Mouse (Mus musculus): ENCODE measurements at regions not wholly inside any gene's neighbourhood (a gene's known extent, or its start where the extent isn't known, plus 50 kb on each side); places are given as distances from the start of the nearest gene placed in this dataset.

DNA sequence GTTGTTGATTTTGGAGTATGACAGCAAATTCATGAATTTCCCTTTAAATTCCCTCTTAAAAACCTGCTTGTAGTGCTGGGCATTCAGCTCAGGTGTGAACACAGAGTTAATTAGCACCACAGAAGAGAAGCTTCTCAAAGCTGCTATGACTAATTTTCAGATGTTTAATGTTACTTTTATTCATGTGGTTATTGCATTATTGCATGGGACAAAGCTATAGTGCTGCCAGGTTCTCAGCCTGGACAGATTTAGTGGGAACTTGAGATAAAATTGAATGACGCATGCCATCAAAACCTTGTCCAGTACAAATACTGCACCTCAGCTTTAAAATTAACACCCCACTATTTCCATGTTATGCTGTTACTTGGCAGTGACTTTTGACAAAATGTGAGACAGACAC, 480.4 kb upstream of the Epha5 start:
- dilution Hi-C loops (cut with MboI; ENCODE audit: extremely low pct_ligation_motif_present, extremely low pct_unique_long_range_greater_than_20kb, low sequenced_read_pairs): no loop called here
- H3K36me3 ChIP-seq (replicated peaks in 1 of 2; ENCODE audit: control insufficient read depth in 1 of 2, insufficient read depth in 1 of 2, low read length in 1 of 2): no peaks in the 10 kb centered on the region
- in situ Hi-C loops (cut with MboI; ENCODE audit: low pct_ligation_motif_present, low pct_unique_long_range_greater_than_20kb, low sequenced_read_pairs): no loop called here

GRCm38 (mm10) chr5:84853622-84854021, 436.4 kb upstream of the Epha5 start:
- no peaks in the 10 kb centered on the region for H3K27me3 ChIP-seq (replicated peaks)
- no peaks in the 10 kb centered on the region for H3K4me1 ChIP-seq (ENCODE audit: control insufficient read depth in 1 of 2, insufficient read depth in 2 of 2)
- peaks cover 24% of the 10 kb centered on the region for H3K9me3 ChIP-seq (replicated peaks; ENCODE audit: low read length)
- no peak overlapping the region for H3K27ac ChIP-seq (ENCODE audit: insufficient read depth, low read depth)
- no peaks in the 10 kb centered on the region for H3K79me2 ChIP-seq (replicated peaks; ENCODE audit: control insufficient read depth, extremely low read depth, insufficient read depth, poor library complexity, severe bottlenecking)
- no peaks in the 10 kb centered on the region for H3K36me3 ChIP-seq (replicated peaks in 1 of 2; ENCODE audit: control insufficient read depth in 1 of 2, insufficient read depth in 1 of 2, low read length in 1 of 2)
- no peak for TF ChIP-seq ETS1 (conservative IDR thresholded peaks at IDR 0.05; ENCODE audit: low read depth, low read length)
- no peak for TF ChIP-seq JUND (conservative IDR thresholded peaks at IDR 0.05; ENCODE audit: low read depth, low read length)
- TF ChIP-seq RAD21 (IDR thresholded peaks at IDR 0.05; ENCODE audit: low read depth, low read length): no peak
- TF ChIP-seq CHD2 (IDR thresholded peaks at IDR 0.05; ENCODE audit: low read length): no peak
- TF ChIP-seq EP300 (IDR thresholded peaks at IDR 0.05; ENCODE audit: low read length): no peak
- TF ChIP-seq ZNF384 (IDR thresholded peaks at IDR 0.05; ENCODE audit: low read depth, low read length): no peak
- TF ChIP-seq KAT2A (IDR thresholded peaks at IDR 0.05; ENCODE audit: insufficient replicate concordance, low read length): no peak
- TF ChIP-seq PAX5 (IDR thresholded peaks at IDR 0.05; ENCODE audit: low read length): no peak
- no peak for TF ChIP-seq USF1 (IDR thresholded peaks at IDR 0.05; ENCODE audit: low read depth, low read length)
- TF ChIP-seq POLR2AphosphoS2 (IDR thresholded peaks at IDR 0.05; ENCODE audit: low read depth, low read length): no peak
- no peak for TF ChIP-seq TBP (conservative IDR thresholded peaks at IDR 0.05; ENCODE audit: low read depth, low read length)
- no peak for TF ChIP-seq NELFE (IDR thresholded peaks at IDR 0.05; ENCODE audit: low read depth, low read length)
- TF ChIP-seq MAZ (IDR thresholded peaks at IDR 0.05; ENCODE audit: low read depth, low read length): no peak
- DNase-seq (ENCODE audit: extremely low read depth): no peak
- H3K9ac ChIP-seq (ENCODE audit: insufficient read depth, low read depth): no peak overlapping the region
- H3K4me3 ChIP-seq (replicated peaks in 1 of 3; ENCODE audit: low read depth in 2 of 3, low read length in 2 of 3, poor library complexity in 1 of 3): no peak overlapping the region
- in situ Hi-C loops (cut with MboI; ENCODE audit: low pct_ligation_motif_present, low pct_unique_long_range_greater_than_20kb, low sequenced_read_pairs) (no loop called here), dilution Hi-C loops (cut with MboI; ENCODE audit: extremely low pct_ligation_motif_present, extremely low pct_unique_long_range_greater_than_20kb, low sequenced_read_pairs) (no loop called here)
- no peak overlapping the region for H3K4me2 ChIP-seq (ENCODE audit: insufficient read depth, low read depth, poor library complexity, severe bottlenecking)

More for the DNA sequence above, 480.4 kb upstream of the Epha5 start:
- TF ChIP-seq JUND (conservative IDR thresholded peaks at IDR 0.05; ENCODE audit: low read depth, low read length) (no peak), POLR2AphosphoS2 (IDR thresholded peaks at IDR 0.05; ENCODE audit: low read depth, low read length) (no peak), CHD2 (IDR thresholded peaks at IDR 0.05; ENCODE audit: low read length) (no peak), CTCF (conservative IDR thresholded peaks at IDR 0.05 in 1 of 2, IDR thresholded peaks at IDR 0.05 in 1 of 2; ENCODE audit: low read depth in 2 of 2, low read length in 2 of 2) (no peak), IRF4 (IDR thresholded peaks at IDR 0.05; ENCODE audit: low read depth, low read length) (no peak), ZMIZ1 (IDR thresholded peaks at IDR 0.05; ENCODE audit: low read depth, low read length) (no peak), EP300 (IDR thresholded peaks at IDR 0.05; ENCODE audit: low read length) (no peak), JUN (IDR thresholded peaks at IDR 0.05; ENCODE audit: insufficient read depth, low read depth, low read length) (no peak), POLR2A (IDR thresholded peaks at IDR 0.05; ENCODE audit: low read depth, low read length) (no peak), RCOR1 (conservative IDR thresholded peaks at IDR 0.05; ENCODE audit: low read depth, low read length) (no peak), USF2 (conservative IDR thresholded peaks at IDR 0.05; ENCODE audit: low read depth, low read length) (no peak), USF1 (IDR thresholded peaks at IDR 0.05; ENCODE audit: low read depth, low read length) (no peak), TCF12 (IDR thresholded peaks at IDR 0.05; ENCODE audit: low read depth, low read length) (no peak), RAD21 (IDR thresholded peaks at IDR 0.05; ENCODE audit: low read depth, low read length) (no peak), KAT2A (IDR thresholded peaks at IDR 0.05; ENCODE audit: insufficient replicate concordance, low read length) (no peak), ETS1 (conservative IDR thresholded peaks at IDR 0.05; ENCODE audit: low read depth, low read length) (no peak), NRF1 (IDR thresholded peaks at IDR 0.05; ENCODE audit: low read depth, low read length) (no peak), SMC3 (IDR thresholded peaks at IDR 0.05; ENCODE audit: low read depth, low read length) (no peak), MXI1 (IDR thresholded peaks at IDR 0.05; ENCODE audit: low read depth, low read length) (no peak)
- no peak overlapping the region for H3K4me3 ChIP-seq (replicated peaks in 1 of 3; ENCODE audit: low read depth in 2 of 3, low read length in 2 of 3, poor library complexity in 1 of 3)
- peaks cover 15% of the 10 kb centered on the region for H3K9me3 ChIP-seq (replicated peaks; ENCODE audit: low read length)
- no peak overlapping the region for H3K27ac ChIP-seq (ENCODE audit: insufficient read depth, low read depth)
- no peak overlapping the region for H3K9ac ChIP-seq (ENCODE audit: insufficient read depth, low read depth)
- H3K4me1 ChIP-seq (ENCODE audit: control insufficient read depth in 1 of 2, insufficient read depth in 2 of 2): no peaks in the 10 kb centered on the region
- H3K79me2 ChIP-seq (replicated peaks; ENCODE audit: control insufficient read depth, extremely low read depth, insufficient read depth, poor library complexity, severe bottlenecking): no peaks in the 10 kb centered on the region
- H3K4me2 ChIP-seq (ENCODE audit: insufficient read depth, low read depth, poor library complexity, severe bottlenecking): no peak overlapping the region
- H3K27me3 ChIP-seq (replicated peaks): no peaks in the 10 kb centered on the region
- DNase-seq (ENCODE audit: extremely low read depth): no peak

Data from CH12.LX (cell line).